Mouse (Mus musculus) cortical plate, adult 2 months (tissue): ENCODE measurements at regions not wholly inside any gene's neighbourhood (a gene's known extent, or its start where the extent isn't known, plus 50 kb on each side); places are given as distances from the start of the nearest gene placed in this dataset.
A peak's percentile ranks its signal among the peaks of the same experiment; 100 is the strongest.

Experiments
- H3K27ac ChIP-seq: fragments of 200-500 bp; 2 replicates; pipeline ENCODE4 v1.5.1; 2012; ENCODE audit warnings: low read length, control low read depth, inconsistent platforms; ENCODE audit not compliant: insufficient read depth
- H3K4me1 ChIP-seq: fragments of 200-500 bp; 2 replicates; pipeline ENCODE4 v1.6.1; 2011; ENCODE audit warnings: low read length; ENCODE audit not compliant: control insufficient read depth, insufficient read depth
- H3K4me3 ChIP-seq: fragments of 200-500 bp; 2 replicates; pipeline ENCODE4 v1.5.1; 2011; ENCODE audit warnings: mild to moderate bottlenecking, low read length, control low read depth; ENCODE audit not compliant: insufficient read depth
- CTCF ChIP-seq: fragments of 200-500 bp; IDR thresholded peaks from 2 replicates; pipeline ENCODE4 v1.5.1; 2011; ENCODE audit warnings: mild to moderate bottlenecking, control low read depth, low read length; ENCODE audit not compliant: insufficient read depth; ENCODE audit errors: extremely low read depth
- POLR2A ChIP-seq: fragments of 200-500 bp; IDR thresholded peaks from 2 replicates; pipeline ENCODE4 v1.6.1; 2011; ENCODE audit warnings: mild to moderate bottlenecking, low read length, control low read depth; ENCODE audit not compliant: insufficient read depth; ENCODE audit errors: extremely low read depth

DNA sequence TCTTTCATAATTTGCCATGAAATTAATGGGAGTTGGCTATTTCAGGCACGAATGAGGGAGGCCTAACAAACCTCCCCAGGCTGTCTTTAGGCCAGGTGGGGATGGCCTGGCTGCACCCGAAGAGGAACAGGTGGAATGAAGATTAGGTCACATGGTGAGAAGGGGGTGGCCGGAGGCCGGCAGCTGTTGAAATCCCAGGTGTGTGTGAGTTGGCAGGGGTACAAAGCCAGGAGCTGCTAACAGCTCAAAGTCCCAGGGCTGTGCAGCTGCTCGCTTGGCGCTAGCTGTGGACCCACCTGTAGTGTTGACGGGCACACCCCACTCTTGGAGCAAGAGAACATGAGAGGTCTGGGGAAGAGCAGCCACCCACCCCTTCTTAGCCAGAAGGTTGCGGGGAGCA lies 80.9 kb upstream of the Sox4 start:
- TF ChIP-seq CTCF (no peak), POLR2A (no peak)
- Histone ChIP-seq H3K4me1 (no peaks in the 10 kb centered on the region), H3K27ac (no peak overlapping the region), H3K4me3 (no peak overlapping the region)

DNA sequence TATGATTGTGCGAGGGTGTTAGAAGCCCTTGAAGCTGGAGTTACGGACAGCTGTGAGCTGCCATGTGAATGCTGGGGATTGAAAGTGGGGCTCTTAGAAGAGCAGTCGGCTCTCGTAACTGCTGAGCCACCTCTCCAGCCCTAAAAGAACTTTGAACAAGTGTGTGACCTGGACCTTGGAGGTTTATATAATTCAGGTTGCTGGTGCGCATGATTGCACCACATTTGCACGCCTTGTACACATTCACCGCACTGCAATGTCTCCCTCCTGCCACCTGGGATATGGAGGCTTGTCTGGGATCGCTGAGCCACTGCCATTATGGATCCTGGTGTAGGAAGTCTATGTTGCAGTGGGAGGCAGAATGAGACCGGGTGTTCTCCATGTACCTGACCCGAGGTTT lies 73.6 kb upstream of the Sox4 start:
- Histone ChIP-seq H3K27ac (no peak overlapping the region), H3K4me3 (no peak overlapping the region), H3K4me1 (peaks cover 2% of the 10 kb centered on the region)
- no peak for TF ChIP-seq CTCF

DNA sequence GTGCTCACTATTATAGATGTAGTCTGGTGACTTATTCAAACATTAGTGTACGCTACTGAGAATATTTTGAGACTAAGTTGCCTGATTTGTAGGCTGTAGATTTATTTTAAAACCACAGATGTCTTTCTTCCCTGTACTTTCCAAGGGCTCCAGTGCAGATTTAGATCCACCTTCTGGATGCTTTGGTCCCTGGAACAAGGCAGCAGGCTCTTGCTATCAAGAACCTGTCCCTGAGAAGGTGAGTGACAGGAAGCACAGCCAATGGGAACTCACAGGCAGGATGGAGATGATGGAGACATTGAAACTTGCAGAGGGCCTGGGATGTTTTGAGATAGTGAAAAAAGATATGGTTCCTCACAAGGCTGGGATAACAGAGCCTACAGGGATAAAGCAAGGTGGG lies 70.0 kb upstream of the Sox4 start:
- Histone ChIP-seq H3K4me3 (no peak overlapping the region), H3K4me1 (peaks cover 2% of the 10 kb centered on the region), H3K27ac (no peak overlapping the region)
- TF ChIP-seq CTCF, result no peak
- no peak for TF ChIP-seq POLR2A

DNA sequence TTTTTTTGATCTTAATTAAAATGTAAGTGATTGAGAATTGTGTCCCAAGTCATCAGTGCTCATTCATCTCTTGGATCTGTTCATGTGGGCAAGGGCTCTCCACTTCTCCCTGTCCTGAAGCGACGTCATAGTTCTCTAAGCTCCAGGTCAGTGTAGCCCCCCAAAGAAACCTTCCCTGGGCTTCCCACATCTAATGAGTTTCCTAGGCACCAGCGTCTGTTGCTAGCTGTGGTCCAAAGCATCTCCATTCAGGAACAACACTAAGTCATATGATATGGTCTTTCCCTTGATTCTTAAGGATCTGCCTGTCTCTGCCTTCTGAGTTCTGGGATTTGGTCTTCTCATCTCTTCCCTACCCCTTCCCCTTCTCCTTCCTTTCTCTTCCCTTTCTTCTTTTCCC lies 66.3 kb upstream of the Sox4 start:
- Histone ChIP-seq H3K4me1 (peaks cover 2% of the 10 kb centered on the region), H3K27ac (no peak overlapping the region), H3K4me3 (no peak overlapping the region)
- TF ChIP-seq CTCF, result no peak
- TF ChIP-seq POLR2A, result no peak

DNA sequence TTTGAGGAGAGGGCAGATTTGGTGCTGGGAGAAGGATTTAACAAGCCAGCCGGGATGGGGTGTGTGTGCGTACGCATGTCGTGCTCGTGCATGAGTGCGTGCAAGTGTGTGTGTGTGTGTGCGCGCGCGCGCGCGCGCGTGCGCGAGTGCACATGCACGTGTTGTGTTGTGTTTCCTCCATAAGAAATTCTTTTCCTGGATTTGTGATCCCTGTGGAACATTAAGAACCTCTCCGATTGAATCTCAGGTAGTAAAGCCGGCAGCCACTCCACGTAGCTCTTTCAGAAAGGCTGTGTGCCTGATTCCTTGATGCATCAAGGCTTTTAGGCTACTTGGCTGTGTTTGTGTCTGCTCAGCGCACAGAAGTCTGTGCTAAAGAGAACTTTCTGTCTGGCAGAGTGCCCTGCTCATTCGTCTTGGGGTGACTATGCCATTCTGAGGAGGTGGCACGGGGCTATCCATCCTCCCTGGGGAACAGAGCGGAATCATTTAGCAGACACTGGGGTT lies 62.7 kb upstream of the Sox4 start:
- H3K4me1 ChIP-seq, result no peaks in the 10 kb centered on the region
- 0 out of 2 replicates have a peak overlapping the region, but pooled peaks have one; percentile 25 for H3K27ac ChIP-seq
- peak; percentile 78; the same call in 1 of the 2 replicates for TF ChIP-seq POLR2A
- no peak for TF ChIP-seq CTCF
- peak overlapping the region; percentile 56 for H3K4me3 ChIP-seq

DNA sequence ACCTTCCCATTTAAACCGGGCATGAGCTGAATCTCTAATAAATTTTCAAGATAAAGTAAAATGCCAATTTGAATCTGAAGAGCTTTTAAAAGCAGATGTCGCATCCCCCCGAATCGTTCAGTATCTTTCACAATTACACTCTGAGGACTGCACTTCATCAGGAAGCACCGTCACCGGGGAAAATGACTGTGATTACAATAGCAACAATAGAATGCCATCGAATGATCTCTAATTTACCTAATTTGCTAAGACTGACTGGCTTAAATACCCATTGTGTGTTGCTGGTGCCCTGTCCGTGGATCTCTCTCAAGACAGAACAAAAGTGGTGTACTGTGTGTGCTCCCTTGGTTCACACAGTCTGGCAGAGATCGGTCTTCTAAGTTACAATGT lies 62.1 kb upstream of the Sox4 start:
- Histone ChIP-seq H3K4me3 (peak overlapping the region; percentile 56), H3K4me1 (no peaks in the 10 kb centered on the region), H3K27ac (peak overlapping the region; percentile 33)
- TF ChIP-seq POLR2A (no peak), CTCF (no peak)

DNA sequence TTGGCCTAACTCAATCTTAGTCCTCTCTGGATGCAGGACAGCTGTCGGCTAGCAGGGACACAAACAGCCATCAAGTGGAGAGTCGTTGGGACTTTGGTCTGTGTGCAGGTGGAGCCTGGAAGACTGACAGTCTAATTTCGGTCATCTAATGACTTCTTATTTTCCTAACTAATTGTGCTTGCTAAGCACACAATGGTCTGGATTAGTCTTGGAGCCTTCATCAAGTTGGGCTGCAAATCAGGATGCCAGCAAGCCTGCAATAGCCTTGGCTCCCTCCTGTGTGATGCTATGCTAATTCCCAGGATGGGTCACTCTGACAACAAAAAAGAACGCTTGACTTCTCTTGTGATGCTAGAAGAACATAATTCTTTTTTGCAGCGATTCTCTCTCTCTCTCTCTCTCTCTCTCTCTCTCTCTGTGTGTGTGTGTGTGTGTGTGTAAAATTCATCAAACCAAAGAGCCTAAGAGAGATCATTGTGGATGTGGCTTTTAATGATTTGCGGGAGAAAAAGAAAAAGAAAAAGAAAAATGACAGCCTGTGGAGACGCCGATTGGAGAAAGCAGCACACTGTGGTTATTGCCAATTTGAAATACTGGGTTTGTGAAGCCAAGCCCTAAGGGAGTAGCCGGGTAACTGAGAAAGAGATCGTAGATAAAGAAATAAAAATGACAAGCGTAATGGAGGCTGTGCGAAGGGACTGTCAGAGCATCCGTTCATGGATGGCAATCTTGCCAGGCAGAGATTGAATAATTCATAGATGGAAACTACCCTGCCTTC lies 61.5 kb upstream of the Sox4 start:
- Histone ChIP-seq H3K4me3 (peak overlapping the region; percentile 56), H3K4me1 (no peaks in the 10 kb centered on the region), H3K27ac (peak overlapping the region; percentile 33)
- no peak for TF ChIP-seq POLR2A
- no peak for TF ChIP-seq CTCF

DNA sequence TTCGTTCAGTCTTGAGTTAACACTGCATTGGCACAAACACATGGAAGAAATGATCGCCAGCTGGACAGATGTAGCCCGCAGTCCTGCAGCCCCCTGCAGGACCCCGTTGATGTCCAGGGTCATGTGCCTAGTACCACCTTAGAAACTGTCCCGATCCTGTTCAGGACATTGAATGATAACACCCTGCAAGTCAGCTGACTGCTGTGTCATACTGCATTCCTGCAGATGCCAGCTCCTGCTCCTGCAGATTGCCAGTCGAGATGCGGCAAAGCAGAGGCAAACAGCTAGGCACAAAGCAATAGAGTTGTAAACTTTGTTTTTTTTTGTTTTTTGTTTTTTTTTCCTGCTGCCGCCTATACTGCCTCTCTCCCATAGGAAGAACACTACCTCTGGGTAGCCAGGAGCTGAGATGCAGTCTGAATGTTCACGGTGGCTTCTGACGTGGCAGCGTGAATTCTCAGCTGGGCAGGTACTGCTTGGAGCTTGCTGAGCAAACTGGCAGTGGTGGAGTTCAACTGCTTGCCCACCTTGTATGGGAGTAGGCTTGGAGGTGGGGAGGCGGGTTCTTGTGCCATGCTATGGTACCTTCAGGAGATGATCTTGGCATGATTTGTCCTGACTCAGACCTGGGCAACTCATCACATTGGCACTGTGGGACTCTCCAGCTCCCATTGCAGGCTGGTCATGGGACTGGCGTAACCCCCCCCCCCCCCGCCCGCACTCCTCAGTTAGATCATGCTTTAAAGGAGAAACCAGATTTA lies 60.7 kb upstream of the Sox4 start:
- Histone ChIP-seq H3K27ac (0 out of 2 replicates have a peak overlapping the region, but pooled peaks have one; percentile 2), H3K4me1 (no peaks in the 10 kb centered on the region), H3K4me3 (peak overlapping the region; percentile 56)
- no peak for TF ChIP-seq CTCF
- TF ChIP-seq POLR2A, result peak; percentile 82

DNA sequence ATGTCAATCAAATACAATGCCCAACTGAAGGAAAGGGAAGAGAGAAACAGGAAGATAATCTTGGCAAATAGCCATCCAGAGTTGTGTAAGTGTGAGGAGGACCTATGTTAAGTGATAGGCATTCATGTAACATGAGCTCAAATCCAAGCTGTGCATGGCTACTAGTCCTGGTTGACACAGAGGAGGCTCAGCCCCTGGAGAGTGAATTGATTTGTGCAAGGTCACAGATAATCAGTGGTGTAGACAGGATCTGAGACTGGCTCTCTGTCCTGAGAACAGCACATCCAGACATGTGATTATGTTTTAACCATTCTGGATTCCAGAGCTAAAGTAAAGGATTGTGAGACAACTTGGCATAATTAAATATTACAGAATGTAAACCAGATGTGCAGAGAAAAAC lies 53.0 kb upstream of the Sox4 start:
- no peak overlapping the region for H3K4me3 ChIP-seq
- TF ChIP-seq CTCF (no peak), POLR2A (no peak)
- no peaks in the 10 kb centered on the region for H3K4me1 ChIP-seq
- H3K27ac ChIP-seq, result no peak overlapping the region
